Mouse (Mus musculus): ENCODE results near the gene Dpy19l1. TPM values are rescaled to one million over a fixed set of nuclear protein-coding genes. Genes with fewer than 3 reads are reported as not detected.

The Dpy19l1 gene
- polyA plus RNA-seq, 1 experiment: 20.1 TPM

DNA sequence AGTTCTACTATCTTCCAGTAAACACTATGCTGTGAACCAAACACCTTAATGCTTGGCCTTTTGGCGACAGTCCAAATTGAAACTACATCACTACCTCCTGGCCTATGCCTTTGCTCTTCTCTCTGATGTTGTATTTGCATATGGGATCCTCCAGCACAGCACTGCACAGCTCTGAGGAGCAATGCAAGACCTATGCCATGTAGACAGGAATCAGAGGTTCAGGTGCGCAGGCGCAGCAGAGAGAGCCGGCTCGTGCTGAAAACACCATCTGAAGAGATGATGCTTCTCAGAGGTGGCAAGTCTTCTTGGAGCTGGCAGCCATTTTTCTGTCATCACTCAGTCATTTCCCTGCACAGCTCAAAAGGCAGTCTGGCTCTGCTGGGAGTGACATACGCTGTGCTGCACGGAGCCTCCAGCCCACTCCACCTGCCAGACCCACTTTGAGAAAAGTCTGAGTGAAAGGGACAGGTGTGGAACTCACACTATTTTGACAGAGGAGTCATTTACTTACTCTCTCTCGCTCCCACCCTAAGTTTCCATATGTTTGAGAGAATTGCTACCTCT is 112.1 kb downstream of the Dpy19l1 start:
- no peak overlapping the region for H3ac ChIP-seq (ENCODE audit: control insufficient read depth, insufficient read length, low read depth)
- no peaks in the 10 kb centered on the region for H3K79me2 ChIP-seq (ENCODE audit: control insufficient read depth, insufficient read depth)
- H3K4me3 ChIP-seq (ENCODE audit: insufficient read depth, poor library complexity, severe bottlenecking): no peak overlapping the region
- H3K79me3 ChIP-seq (ENCODE audit: low read depth): no peaks in the 10 kb centered on the region
- H3K36me3 ChIP-seq (ENCODE audit: control insufficient read depth, insufficient read depth): no peaks in the 10 kb centered on the region
- TF ChIP-seq FOSL1 (IDR thresholded peaks at IDR 0.05; ENCODE audit: insufficient read depth, low read length, poor library complexity, severe bottlenecking) (no peak), USF1 (IDR thresholded peaks at IDR 0.05; ENCODE audit: low read depth) (no peak), CTCF (IDR thresholded peaks at IDR 0.05; ENCODE audit: control insufficient read depth, insufficient read depth, insufficient read length) (no peak), MYOD1 (IDR thresholded peaks at IDR 0.05; ENCODE audit: control insufficient read depth, insufficient read length, low read depth) (no peak), MAX (IDR thresholded peaks at IDR 0.05) (no peak), CEBPB (IDR thresholded peaks at IDR 0.05; ENCODE audit: low read depth) (no peak)
- no peaks in the 10 kb centered on the region for H3K27me3 ChIP-seq (ENCODE audit: control insufficient read depth, insufficient read depth, insufficient read length)

GRCm38 (mm10) chr9:24387230-24387629 is 115.7 kb downstream of the Dpy19l1 start:
- Histone ChIP-seq H3K79me2 (ENCODE audit: control insufficient read depth, insufficient read depth) (no peaks in the 10 kb centered on the region), H3K36me3 (ENCODE audit: control insufficient read depth, insufficient read depth) (no peaks in the 10 kb centered on the region), H3K79me3 (ENCODE audit: low read depth) (no peaks in the 10 kb centered on the region), H3K4me3 (ENCODE audit: insufficient read depth, poor library complexity, severe bottlenecking) (no peak overlapping the region), H3K27me3 (ENCODE audit: control insufficient read depth, insufficient read depth, insufficient read length) (no peaks in the 10 kb centered on the region), H3ac (ENCODE audit: control insufficient read depth, insufficient read length, low read depth) (no peak overlapping the region)
- TF ChIP-seq FOSL1 (IDR thresholded peaks at IDR 0.05; ENCODE audit: insufficient read depth, low read length, poor library complexity, severe bottlenecking) (no peak), USF1 (IDR thresholded peaks at IDR 0.05; ENCODE audit: low read depth) (no peak), MYOG (IDR thresholded peaks at IDR 0.05; ENCODE audit: control insufficient read depth, extremely low read depth, insufficient read length) (no peak), CTCF (IDR thresholded peaks at IDR 0.05; ENCODE audit: control insufficient read depth, insufficient read depth, insufficient read length) (no peak), CEBPB (IDR thresholded peaks at IDR 0.05; ENCODE audit: low read depth) (no peak), MYOD1 (IDR thresholded peaks at IDR 0.05; ENCODE audit: control insufficient read depth, insufficient read length, low read depth) (no peak), MAX (IDR thresholded peaks at IDR 0.05) (no peak)

GRCm38 (mm10) chr9:24379321-24379720 is 123.6 kb downstream of the Dpy19l1 start:
- Histone ChIP-seq H3K4me3 (ENCODE audit: insufficient read depth, poor library complexity, severe bottlenecking) (no peak overlapping the region), H3K27me3 (ENCODE audit: control insufficient read depth, insufficient read depth, insufficient read length) (no peaks in the 10 kb centered on the region), H3K79me3 (ENCODE audit: low read depth) (no peaks in the 10 kb centered on the region), H3K36me3 (ENCODE audit: control insufficient read depth, insufficient read depth) (no peaks in the 10 kb centered on the region), H3K79me2 (ENCODE audit: control insufficient read depth, insufficient read depth) (no peaks in the 10 kb centered on the region), H3ac (ENCODE audit: control insufficient read depth, insufficient read length, low read depth) (no peak overlapping the region)
- TF ChIP-seq USF1 (IDR thresholded peaks at IDR 0.05; ENCODE audit: low read depth) (no peak), MYOG (IDR thresholded peaks at IDR 0.05; ENCODE audit: control insufficient read depth, extremely low read depth, insufficient read length) (no peak), CEBPB (IDR thresholded peaks at IDR 0.05; ENCODE audit: low read depth) (no peak), MYOD1 (IDR thresholded peaks at IDR 0.05; ENCODE audit: control insufficient read depth, insufficient read length, low read depth) (no peak), FOSL1 (IDR thresholded peaks at IDR 0.05; ENCODE audit: insufficient read depth, low read length, poor library complexity, severe bottlenecking) (no peak), CTCF (IDR thresholded peaks at IDR 0.05; ENCODE audit: control insufficient read depth, insufficient read depth, insufficient read length) (no peak), MAX (IDR thresholded peaks at IDR 0.05) (no peak)

GRCm38 (mm10) chr9:24378848-24379247 is 124.1 kb downstream of the Dpy19l1 start:
- H3K36me3 ChIP-seq (ENCODE audit: control insufficient read depth, insufficient read depth): no peaks in the 10 kb centered on the region
- no peaks in the 10 kb centered on the region for H3K79me2 ChIP-seq (ENCODE audit: control insufficient read depth, insufficient read depth)
- no peaks in the 10 kb centered on the region for H3K27me3 ChIP-seq (ENCODE audit: control insufficient read depth, insufficient read depth, insufficient read length)
- H3K79me3 ChIP-seq (ENCODE audit: low read depth): no peaks in the 10 kb centered on the region
- no peak overlapping the region for H3K4me3 ChIP-seq (ENCODE audit: insufficient read depth, poor library complexity, severe bottlenecking)
- no peak overlapping the region for H3ac ChIP-seq (ENCODE audit: control insufficient read depth, insufficient read length, low read depth)
- TF ChIP-seq FOSL1 (IDR thresholded peaks at IDR 0.05; ENCODE audit: insufficient read depth, low read length, poor library complexity, severe bottlenecking) (no peak), USF1 (IDR thresholded peaks at IDR 0.05; ENCODE audit: low read depth) (no peak), CTCF (IDR thresholded peaks at IDR 0.05; ENCODE audit: control insufficient read depth, insufficient read depth, insufficient read length) (no peak), MAX (IDR thresholded peaks at IDR 0.05) (no peak), MYOD1 (IDR thresholded peaks at IDR 0.05; ENCODE audit: control insufficient read depth, insufficient read length, low read depth) (no peak), MYOG (IDR thresholded peaks at IDR 0.05; ENCODE audit: control insufficient read depth, extremely low read depth, insufficient read length) (no peak), CEBPB (IDR thresholded peaks at IDR 0.05; ENCODE audit: low read depth) (no peak)

Other genes with a start within 250 kb of the Dpy19l1 start
- not detected for gene Cypt4, start 122.1 kb upstream of the Dpy19l1 start, polyA plus RNA-seq (2012; fragmentation: generic; extraction: Trizol)
- not detected for gene Dpy19l2, start 193.2 kb upstream of the Dpy19l1 start, polyA plus RNA-seq (2012; fragmentation: generic; extraction: Trizol)